Mouse (Mus musculus): ENCODE measurements around the gene AU040320.

AU040320 gene

DNA sequence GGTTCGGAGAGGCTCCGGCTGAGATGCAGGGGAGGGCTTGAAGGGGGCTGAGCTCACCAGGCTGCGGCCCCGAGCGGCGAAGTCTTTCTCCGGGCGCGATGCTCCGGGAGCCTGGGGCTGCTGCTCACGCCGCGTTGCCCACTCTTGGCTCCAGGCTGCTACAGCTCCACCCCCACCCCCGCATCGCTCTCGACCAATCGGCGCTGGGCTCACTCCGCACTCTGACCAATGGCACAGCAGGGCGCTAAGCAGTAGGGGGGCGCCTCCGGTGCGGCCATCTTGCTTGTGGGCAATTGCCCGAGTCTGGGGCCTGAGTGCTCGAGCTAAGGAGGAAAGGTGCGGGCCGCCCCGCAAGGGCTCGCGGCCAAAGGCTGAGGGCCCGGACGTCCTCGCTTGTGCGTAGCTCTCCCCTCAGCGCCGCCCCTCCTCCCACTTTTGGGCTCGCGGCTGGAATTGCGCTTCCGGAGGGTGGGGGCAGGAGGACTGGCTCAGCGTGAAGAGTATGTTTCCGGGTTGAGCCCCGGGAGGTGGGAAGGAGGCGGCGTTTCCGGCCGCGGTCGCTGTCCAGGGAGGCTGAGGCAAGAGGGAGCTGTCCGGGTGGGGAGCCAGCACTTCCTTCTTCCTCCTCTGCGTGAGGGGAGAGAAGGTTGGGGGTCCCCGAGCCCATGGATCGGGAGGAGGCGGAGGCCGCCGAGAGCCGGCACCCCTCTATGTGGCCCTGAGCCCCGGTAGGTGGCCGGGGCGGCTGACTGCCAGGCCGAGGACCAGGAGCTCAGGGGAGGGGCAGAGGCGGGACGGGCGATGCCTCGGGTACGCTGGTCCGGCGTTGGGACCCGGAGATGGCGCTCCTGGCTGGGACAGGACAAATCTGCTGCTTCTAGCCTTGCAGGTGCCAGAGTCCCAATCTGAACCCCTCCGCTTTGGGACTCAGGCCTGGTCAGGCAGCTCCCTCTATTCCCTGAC is at the start of gene AU040320, which contains the start of gene Ncdn:
AU040320 (plus strand) TSS at position 277 of the 963 bp plus-strand sequence.
Ncdn (minus strand) TSS at position 171 of the 963 bp plus-strand sequence.
- peak; percentile 97 for DNase-seq (ENCODE audit: low spot score)

DNA sequence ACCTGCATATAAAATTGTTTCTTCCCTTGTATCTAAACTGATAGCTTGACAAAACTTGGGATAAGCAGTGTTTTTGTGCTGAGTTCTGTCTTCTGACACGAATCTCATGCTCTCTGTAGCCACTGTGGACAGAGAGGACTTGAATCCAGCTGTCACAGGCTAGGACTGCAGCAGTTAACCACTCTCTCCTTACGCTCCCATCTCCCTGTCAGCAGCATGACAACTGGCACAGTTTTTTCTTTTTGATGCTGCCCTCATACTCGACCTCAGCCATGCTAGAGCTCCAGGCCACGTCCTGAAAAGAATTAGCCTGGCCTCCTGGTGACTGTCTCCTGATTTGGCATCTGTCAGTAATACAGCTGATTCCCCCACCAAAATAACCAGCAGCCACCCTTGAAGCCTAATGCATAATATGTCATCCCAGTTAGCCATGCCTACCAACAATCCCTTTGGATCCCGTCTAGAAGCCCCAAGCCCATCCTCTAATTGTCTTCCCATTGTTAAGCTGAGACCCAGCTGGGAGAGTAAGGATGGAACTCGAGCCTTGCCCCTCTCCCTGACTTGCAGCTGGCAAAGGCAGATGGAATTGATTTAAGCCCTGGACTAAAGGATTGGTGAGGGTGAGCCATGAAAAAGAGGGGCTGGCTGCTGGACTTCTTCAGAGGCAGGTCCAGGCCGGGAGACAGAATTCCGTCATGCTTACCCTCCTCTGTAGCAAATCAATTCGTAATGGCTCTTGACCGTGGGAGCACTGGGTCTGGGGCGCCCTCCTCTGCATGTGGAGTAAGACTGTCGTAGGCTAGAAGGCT is 46.5 kb upstream of the AU040320 start:
- no peak for DNase-seq (ENCODE audit: low spot score)

DNA sequence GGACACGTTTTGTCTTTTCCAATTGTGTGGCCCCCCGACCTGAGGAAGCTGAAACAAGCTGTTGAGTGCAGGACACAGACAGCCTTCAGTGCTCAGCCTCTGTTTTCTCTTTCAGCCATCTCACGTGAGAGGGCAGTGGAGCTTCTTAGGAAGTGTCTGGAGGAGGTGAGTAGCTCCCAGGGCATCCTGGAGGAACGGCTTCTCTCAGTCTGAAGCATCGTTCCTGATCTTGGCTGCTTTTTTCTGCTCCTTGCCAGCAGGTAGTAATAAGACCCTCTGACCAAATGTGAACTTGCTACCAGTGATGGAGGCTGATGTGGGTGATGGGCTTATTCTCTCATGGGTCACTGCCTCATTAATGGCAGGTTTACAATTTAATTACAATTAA is 45.9 kb upstream of the AU040320 start:
- no peak for DNase-seq (ENCODE audit: low spot score)

DNA sequence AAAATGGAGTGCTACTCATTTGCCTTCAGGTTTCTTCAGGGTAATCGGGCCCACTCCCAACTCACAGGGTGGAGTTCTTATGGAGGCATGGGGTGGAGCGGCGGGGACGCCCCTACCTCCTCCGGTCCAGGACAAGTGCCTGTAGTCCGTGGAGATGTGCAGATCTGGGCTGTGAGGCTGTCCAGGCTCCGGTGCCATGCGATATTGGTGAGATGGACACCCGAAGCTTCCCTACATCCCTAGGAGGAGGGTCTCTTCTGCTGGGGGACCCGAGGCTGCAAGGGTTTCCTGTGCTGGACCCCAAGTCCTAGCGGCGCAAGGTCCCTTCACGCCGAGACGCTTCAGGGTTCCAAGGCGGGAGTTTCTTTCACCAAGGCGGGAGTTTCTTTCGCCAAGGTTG is 21.2 kb upstream of the AU040320 start:
- DNase-seq (ENCODE audit: low spot score) = no peak

DNA sequence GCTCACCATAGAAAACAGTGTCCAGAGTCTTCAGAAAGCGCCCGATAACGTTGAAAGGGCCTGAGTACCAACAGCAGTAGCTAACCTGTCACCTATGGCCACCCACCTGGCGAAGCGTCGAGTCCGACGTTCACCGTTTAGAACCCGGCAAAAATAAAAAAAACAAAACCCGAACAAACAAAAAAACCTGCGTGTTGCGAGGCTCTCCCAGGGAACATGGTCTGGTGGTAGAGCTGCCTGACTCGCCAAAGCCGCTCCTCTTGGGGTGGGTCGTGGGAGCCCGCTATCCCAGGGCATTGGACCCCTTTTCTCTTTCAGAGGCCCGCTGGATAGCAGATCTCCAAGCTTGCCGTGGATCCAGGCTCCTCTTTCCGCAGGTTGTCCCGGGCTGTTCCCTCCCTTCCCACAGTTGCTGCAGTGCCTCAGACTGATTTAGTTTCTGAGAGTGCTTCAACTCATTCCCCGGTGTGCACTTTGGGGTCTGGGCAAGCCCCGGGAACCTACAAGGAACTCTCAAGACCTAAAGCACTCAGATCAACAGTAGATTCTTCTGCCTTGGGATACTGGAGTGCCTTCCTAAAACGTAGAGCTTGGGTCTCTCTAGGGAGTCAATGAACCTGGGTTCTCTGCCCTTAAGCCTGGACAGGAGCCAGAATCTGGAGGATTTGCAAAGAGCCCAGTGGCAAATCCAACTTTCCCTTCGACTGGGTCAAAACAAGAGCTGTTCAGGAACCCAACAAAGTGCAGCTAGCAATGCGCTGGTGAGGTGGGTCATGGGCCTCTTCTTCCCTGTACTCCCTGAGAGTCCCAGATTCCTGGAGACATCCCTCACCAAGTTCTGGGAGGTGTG is 20.6 kb upstream of the AU040320 start:
- DNase-seq (ENCODE audit: low spot score) = no peak

DNA sequence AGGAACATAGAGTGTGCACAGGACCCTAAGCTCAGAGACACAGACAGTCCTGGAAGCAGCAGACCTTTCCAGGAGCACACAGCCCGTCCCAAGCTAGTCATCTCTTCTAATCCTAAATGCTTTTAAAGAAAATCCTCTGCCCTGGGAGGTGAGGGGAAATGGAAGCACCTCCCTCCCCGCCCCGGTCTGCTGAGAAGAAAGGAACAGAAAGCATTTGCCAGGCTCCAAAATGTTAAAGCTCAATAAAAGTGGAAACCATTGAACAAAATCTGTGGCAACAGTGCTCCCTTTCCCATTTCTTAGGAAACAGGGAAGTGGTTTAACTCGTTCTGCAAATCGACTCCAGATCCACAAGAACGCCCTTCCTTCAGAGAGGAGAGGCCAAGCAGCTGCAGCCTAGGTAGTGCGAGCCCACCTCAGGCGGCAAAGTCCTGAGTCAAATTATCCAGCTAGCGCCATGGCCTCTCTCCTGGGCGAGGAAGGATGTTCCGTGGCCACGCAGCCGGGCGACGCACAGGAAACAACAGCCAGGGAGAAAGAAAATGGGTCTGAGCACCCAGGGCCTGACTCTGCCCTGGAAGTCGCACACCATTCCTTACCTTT is 19.2 kb upstream of the AU040320 start:
- no peak for DNase-seq (ENCODE audit: low spot score)

DNA sequence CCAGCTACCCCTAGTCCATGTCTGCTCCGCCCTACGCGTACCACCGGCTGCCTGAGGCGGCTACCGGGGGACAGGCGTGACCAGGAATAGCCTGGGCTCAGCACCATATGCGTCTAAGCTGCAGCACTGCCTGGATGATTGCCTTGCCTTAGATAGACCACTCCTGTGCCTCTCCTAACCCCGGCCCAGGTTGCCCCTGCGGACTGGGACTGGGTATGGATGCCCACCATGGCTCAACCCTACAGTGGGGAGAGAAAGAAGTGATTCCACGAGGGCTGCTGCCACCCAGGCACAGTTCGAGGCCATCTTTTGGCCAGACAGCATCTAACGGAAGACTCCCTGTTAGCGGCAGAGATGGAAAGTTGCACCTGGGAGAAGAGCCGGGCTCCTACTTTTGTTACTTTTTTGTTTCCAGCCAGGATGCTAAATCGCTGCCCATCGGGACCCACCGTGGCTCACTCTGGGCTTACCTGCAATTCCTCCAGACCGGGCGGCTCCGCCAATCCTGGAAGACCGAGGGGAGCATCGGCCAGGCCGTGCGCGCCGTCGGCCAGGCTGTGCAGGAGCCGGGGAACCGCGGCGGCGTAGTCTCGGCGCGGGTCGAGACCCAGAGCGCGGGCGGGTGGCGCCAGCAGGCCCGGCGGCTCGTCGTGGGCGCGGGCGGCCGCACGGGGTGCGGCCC is 18.5 kb upstream of the AU040320 start:
- DNase-seq (ENCODE audit: low spot score) = no peak

DNA sequence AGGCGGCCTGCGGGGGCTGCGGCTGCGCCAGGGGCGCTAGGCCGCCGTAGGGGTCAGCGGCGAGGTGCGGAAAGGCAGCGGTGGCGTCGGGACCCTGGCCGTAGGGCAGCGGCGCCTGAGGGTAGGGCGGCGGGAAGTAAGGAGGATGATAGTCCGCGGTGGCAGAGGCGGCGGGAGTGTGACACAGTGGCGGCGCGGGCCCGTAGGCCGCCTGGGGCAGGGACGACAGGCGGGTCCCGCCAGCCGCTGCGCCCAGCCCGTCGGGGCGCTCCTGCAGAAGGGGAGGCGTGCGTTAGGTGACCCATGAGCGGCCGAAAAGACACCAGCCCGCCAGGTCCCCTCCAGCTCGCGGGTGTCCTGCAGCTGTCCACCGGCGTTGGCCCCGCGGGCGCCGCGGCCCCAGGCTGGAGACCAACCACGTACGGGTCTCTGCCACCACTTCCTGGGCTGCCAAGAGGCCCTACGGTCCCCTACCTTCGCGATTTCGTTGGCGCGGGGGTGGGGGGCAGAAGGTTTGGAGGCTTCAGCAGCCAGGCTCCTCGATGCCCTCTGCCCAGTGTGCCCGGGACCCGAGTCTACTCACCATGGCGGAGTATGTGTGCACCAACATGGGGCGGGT is 17.9 kb upstream of the AU040320 start:
- DNase-seq (ENCODE audit: low spot score) = no peak

DNA sequence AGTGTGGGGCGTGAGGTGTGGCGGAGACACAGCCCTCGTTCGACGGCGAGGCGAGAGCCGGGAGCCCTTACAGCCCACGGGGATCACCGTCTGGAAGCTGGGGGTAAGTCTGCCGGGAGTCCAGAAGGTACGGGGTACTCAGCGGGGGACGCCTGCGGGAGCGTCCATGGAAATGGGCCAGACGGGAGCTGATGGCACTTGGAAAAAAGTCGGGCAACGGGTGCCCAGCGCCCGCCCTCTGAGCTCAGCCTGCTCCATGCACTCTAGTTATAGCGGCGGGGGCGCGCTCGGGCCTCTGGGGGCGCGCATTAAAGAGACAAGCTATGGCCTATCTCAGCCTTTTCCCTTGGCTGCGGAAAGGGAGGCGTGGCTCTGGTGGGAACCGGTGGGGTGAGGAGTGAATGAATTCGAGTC is 17.3 kb upstream of the AU040320 start, which contains the start of gene Tfap2e:
Tfap2e (minus strand) TSS at position 240 of the 414 bp plus-strand sequence.
- DNase-seq (ENCODE audit: low spot score) = peak; percentile 73

DNA sequence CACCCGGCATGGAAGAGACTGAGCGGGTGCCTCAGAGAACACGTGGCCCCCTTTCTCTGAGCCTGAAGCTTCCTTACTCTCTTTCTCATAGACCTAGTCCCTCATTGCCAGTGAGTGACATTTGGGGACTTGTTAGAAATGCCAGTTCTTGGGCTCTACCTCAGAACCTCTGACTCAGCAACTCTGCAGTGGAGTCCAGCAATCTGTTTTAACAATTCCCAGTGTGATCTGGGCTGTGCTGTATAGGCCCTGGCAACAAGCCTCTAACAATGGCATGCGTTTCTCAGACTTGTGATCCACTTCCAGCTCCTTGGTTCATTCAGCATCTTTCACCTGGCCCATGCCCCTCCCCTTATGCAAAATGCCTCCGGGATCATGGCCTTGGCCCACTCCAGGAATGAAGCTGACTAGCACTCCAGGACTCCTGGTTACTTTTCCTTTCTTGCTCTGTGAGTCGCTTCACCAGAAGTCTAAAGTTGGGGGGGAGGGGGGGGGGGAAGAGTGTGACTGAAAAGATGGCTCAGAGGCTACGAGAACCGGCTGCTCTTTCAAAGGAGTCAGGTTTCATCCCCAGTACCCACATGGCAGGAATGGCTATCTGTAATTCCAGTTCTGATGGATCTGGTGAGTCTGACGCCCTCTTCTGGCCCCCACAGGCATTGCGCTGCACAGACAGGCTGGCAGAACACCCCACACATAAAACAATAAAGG is 13.2 kb upstream of the AU040320 start:
- peak; percentile 60 for DNase-seq (ENCODE audit: low spot score)

DNA sequence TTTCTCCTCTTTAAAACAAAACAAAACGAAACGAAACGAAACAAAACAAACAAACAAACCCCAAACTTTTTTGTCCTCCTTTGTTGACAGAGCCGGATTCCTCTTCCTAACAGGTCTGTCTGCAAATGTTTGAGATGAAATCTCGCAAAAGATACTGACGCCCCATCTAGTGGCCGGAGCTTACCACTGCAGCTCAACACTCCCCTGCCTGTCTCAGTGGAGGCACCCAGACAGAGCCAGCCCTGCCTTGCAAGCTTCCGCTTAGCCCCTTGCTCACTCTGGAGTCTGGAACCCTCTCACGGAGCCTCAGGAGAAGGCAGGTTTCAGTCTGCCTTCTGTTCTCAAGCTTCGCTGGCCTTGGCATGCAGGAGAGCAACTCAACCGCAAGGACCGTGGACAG is 11.9 kb upstream of the AU040320 start:
- DNase-seq (ENCODE audit: low spot score) = peak; percentile 85

DNA sequence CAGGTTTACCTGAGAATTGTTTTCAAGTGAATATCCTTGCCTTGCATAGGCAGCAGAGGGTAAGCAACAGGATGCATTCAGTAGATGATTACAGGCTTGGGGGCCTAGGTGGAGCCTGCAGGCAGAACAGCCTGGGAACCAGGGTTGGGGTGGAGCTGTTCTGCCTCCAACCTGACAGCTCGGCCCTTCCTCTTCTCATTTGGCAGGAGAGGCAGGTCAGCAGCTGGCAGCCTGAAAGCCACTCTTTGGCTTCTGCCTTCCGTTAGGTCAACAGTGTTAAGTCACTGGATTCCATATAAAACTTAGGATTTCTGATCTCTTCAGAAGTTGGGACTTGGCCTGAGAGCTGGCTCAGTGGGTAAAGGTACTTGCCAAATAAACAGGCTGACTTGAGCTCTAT is 10.4 kb upstream of the AU040320 start:
- DNase-seq (ENCODE audit: low spot score) = no peak

DNA sequence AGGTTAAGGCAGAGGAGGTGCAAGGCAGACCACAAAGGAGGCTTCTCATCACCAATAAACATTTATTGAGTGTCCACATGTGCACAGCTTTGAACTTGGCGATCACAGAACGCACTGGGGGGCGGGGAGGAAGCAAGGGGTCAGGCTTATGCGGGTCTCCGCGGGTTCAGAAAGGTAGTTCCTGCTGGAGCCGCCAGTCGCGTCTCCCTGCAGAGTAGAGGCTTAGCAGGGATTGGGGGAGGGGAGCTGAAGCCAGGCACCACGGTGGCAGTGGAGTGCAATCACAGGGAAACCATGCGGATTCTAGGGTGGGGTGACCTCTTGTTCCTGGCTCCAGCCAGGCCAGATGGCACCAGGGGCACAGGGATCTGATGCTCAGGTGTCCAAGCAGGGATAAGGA is 9.6 kb upstream of the AU040320 start:
- no peak for DNase-seq (ENCODE audit: low spot score)

DNA sequence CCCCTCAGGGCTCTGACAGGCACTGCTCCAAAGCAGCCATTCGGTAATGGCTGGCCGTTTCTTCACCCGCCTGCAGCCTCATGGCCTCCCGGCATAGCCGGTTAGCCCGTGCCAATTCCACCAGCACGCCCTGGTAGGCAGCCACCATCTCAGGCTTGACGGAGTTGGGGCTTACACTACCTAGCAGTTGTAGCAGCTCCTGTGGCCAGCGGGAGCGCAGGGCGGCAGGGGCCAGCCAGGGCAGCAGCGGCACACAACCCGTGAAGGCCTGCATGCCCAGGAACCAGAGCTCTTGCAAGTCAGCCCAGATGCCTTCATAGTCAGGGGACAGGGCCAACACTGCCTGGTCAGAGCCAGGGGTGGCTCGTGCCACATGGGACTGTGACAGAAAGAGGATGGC is 8.5 kb upstream of the AU040320 start:
- DNase-seq (ENCODE audit: low spot score) = no peak

DNA sequence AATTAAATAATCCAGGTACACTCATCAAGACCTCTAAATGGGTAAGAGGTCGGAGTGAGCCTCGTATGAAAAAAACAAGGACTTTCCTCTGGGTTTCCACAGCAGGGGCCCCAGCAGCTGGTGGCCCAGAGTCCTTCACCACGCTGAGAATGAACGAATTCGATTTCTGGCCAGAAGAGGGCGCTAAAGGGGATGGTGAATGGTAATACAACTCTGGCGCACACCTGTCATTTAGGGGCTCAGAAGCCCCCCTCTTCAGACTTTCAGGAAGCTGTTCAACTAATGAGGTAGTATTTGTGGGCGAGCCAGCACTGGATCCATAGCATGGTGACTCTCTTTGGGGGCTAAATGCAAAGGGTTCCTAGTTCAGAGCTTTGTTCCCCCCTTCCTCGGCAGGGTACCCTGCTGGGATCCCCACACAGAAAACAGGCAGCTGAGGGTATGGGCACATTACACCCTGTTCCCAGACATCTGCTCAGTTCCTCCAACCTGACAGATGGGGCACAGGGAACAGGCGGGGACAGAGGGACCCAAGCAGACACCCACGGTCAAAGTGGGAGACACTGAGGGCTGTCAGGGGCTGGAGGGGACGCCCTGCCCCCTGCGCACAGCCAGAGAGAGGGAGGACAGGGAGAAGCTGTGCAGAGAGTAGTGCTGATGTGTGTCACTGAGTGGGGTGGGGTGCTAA is 7.7 kb upstream of the AU040320 start:
- peak; percentile 80 for DNase-seq (ENCODE audit: low spot score)

DNA sequence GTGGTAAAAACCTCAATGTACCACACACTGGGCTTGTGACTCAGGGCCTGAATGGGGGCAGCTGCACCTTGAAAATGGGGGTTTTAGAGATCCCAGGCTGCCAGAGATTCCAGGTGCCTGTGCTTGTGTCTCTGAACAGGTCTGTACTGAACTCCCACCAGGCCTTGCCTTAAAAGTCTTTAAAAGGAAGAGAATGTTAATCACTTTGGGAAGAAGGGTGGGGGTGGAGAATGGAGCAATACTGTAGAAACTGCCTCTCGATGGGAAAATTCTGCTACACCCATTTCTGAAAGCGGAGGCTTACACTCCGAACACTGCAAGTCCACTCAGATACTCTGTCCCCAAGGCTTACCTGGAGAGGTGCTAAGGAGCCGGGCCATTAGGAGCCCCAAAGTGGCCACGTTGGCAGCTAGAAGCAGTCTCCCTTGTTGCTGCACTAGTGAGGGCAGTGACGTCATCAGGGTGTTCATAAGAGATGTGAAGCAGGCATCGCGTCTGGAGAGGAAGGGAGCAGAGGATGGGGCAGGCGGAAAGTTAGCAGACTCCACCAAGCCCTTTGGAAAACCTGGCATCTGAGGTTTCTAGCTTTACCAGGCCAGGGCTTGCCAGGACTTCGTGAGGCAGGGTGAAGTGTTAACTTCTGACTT is 7.0 kb upstream of the AU040320 start:
- DNase-seq (ENCODE audit: low spot score) = no peak

DNA sequence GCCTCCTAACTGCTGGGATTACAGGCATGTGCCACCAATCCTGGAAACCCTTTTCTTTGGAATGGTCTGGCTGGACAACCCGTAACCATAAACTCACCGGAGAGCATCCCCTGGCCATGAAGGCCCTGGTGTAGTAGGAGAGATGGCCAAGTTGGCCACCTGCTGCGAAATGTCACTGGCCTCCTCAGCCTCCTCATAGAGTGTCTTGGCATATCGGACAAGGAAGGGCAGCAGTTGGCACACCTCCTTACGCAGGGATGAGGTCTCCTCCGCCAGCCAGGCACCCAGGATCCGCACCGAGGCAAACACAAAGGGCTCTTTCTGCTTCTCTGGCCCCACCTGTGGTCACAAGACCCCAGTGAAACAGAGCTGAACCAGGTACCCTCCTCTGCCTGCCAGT is 5.0 kb upstream of the AU040320 start:
- peak; percentile 37 for DNase-seq (ENCODE audit: low spot score)

DNA sequence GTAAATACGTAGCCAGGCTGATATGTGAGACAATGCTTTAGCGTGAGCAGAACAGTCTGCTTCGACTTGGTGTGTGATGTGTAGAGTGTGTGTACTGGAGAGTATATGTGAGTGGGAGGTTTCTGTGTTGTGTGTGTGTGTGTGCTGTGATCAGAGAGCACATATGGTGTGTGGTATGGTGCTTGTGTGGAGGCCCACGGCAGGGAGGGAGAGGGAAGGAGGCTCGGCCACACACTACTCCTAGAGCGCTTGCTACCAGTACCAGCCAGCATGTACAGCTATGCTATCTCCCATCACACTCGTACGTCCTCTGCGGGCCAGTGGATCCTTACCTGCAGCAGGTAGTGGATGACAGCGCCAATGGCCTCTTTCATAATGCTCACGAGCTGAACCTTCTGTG is 3.8 kb upstream of the AU040320 start:
- DNase-seq (ENCODE audit: low spot score) = no peak
